Mouse (Mus musculus) embryonic fibroblast, embryonic 13.5 days (primary cell): ENCODE measurements around the gene Cldn2.

Source experiments
- CTCF ChIP-seq: IDR thresholded peaks from 2 replicates; pipeline ENCODE4 v1.5.1; 2011; ENCODE audit warnings: mild to moderate bottlenecking, control low read depth, low read length, moderate library complexity, borderline replicate concordance; ENCODE audit not compliant: insufficient read depth
- POLR2A ChIP-seq: IDR thresholded peaks from 2 replicates; pipeline ENCODE4 v1.6.1; 2011; ENCODE audit warnings: low read depth, mild to moderate bottlenecking, control low read depth, low read length, moderate library complexity

GRCm38 (mm10) chrX:139808501-139808900 lies 7.9 kb downstream of the Cldn2 start:
- TF ChIP-seq POLR2A (no peak), CTCF (no peak)
